Mouse (Mus musculus) frontal cortex, adult 2 months (tissue): ENCODE data around the gene Zfp787. TPM values are rescaled to one million over a fixed set of nuclear protein-coding genes. Genes with fewer than 3 reads are reported as not detected.
A peak's percentile ranks its signal among the peaks of the same experiment; 100 is the strongest.
"Not testable (repeated sequence)": the region's sequence is repeated elsewhere in the genome, so short reads cannot be mapped to it uniquely, and the experiment has no call there.

ENCODE experiments used
- DNase-seq, 2 experiments: peaks; one replicate each; pipeline ENCODE4 v3.0.0; 2022; ENCODE audit warnings: low spot score in 1 of 2; ENCODE audit errors: extremely low spot score in 1 of 2
- polyA plus RNA-seq: library from polyadenylated mRNA; depleted of rRNA; stranded (reverse); fragments of >200 nt; gene quantifications from 2 replicates; pipeline ENCODE4 v1.2.3, GENCODE M21; 2012; rRNA removed

The Zfp787 gene
- polyA plus RNA-seq, result 33.4 and 33.9 TPM in 2 replicates

DNA sequence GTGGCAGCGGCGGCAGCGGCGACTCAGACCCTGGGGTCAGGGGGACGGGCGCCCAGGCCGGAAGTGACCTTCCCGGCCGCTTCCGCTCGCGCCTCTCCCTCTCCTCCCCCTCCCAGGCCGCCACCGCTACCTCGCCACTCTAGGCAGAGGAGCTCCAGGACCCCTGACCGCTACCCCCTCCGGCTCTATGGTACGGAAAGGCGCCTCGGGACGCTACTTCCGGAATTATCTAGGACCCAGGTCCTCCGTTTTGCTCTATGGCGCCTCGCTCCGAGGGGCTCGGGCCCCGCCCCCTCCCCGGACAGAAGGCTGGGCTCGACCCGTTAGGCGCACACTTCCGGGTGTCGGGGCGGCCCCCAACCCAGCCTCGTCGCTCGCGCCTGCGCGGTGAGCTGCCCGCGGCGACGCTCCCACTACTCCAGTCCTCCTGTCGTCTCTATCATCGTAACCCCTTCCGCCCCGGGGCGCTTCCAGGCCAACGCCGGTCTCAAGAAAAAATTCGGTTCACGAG is at the start of gene Zfp787:
TSS of gene Zfp787 (minus strand) at position 97 of the 511 bp plus-strand sequence.
- DNase-seq, result peak; percentile 96 to 97

DNA sequence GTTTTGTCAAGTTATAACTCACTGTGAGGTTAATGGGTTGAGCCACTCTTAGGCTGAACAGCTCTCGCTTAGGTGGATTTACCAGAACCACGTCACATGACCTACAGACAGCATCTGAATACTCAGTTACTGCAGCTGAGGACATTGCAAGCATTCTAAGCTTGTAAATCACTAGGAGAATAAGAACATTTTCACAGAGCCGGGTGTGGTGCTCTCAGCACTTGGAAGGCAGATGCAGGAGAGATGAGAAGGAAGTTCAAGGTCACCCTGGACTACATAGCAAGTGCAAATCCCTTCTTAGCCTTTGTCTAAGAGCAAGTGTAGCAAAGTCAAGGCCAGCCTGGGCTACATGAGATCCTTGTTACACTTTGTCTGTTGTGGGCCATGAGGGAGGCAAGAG is 48.4 kb upstream of the Zfp787 start:
- DNase-seq, result no peak

- DNase-seq, result no peak
These were observed 41.0 kb upstream of the Zfp787 start, which contains the start of gene Galp for GRCm38 (mm10) chr7:6196790-6197189. Gene Galp (plus strand): TSS chr7:6197090.

DNA sequence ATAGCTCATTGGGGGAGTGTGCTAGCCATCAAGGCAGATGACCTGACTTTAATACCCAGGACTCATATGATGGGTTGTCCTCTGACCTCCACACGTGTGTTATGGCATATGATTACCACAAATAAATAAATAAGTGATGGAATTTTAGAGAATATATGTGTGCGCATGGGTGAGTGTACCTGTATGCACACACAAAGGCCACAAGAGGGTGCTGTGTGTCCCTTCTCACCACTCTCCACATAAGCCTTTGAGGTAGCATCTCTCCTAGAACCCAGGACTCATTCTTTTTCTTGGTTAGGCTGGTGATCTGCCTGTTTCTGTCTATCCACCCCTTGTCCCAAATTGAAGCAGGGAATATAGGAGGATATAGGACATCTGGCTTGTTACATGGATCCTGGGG is 40.0 kb upstream of the Zfp787 start:
- DNase-seq, result no peak

DNA sequence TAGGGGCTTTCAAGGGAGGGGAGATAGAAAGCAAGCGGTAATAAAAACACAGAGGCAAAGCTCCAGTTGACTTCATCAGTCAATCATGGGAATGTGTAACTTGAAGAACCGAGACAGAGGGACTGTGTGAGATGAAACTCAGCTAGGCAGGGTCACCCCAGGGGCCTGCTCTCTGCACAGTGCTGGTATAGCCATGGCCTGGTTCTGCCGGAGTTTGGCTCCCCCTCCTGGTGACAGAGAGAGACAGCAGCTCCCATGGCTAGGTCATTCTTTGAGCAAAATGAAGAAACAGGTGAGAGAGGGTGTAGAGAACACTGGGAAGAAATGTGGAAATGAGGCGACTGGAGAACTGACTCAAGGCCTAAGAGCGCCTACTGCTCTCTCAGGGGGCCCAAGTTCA is 38.3 kb upstream of the Zfp787 start:
- peak in 1 of 2 experiments; percentile 76 for DNase-seq

DNA sequence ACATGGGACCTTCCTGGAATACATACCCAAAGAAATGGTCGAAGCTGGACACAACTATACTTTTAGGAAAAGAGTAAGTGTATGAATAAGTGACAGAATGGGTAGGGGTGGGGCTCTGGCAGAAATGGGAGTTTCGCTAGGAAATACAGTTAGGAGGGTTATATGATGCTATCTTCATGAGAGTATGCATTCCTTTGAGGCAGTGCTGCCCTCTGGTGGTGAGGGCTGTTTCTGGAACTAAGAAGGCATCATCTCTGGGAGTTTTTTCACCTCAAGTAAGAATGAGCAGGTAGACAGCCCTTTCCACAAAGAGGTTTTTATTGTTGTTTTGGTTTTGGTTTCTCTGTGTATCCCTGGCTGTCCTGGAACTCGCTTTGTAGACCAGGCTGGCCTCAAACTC is 35.6 kb upstream of the Zfp787 start:
- DNase-seq, result peak; percentile 66 to 93

DNA sequence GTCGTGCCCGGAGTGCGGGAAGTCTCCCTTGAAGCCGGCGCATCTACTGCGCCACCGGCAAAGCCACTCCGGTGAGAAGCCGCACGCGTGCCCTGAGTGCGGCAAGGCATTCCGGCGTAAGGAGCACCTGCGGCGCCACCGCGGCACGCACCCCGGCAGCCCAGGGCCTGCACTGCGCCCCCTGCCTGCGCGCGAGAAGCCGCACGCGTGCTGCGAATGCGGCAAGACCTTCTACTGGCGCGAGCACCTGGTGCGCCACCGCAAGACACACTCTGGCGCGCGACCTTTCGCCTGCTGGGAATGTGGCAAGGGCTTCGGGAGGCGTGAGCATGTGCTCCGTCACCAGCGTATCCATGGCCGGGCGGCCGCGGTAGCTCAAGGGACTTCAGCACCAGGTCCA is 33.7 kb upstream of the Zfp787 start:
- no peak for DNase-seq

DNA sequence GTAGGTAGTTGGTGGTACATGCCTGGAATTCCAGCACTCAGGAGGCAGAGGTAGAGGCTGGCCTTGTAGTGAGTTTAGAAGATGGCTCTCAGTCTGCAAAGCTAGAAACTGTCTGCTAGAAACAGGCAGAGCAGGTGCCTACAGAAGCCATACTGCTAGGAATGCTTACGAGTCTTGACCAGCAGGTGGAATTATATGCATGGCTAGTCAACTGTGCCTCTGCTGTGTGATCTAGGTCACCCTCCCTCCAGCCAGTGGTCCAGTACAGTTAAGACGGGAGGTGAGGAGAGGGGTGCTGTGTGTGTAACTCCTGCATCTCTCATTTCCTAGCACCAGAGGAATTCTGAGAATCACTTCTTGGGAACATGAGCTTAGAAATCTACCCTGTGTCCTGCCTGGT is 31.0 kb upstream of the Zfp787 start:
- DNase-seq, result no peak

DNA sequence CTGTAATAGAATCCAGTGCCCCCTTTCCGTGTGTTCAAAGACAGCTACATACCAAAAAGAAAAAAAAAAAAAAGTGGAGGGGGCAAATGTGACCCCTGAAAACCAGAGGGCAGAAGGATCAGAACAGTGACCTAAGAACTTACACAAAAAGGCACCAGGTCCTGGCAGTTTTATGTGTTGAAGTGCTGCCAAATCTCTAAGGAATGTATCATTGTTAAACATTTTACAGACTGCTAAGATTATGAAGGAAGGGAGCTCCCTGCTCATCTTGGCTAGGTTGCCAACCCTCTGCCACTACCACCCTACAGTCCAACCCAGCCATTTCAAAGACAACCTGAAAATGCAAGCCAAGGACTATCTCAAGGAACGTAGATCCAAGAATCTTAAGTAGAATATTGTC is 30.4 kb upstream of the Zfp787 start:
- DNase-seq, result no peak

DNA sequence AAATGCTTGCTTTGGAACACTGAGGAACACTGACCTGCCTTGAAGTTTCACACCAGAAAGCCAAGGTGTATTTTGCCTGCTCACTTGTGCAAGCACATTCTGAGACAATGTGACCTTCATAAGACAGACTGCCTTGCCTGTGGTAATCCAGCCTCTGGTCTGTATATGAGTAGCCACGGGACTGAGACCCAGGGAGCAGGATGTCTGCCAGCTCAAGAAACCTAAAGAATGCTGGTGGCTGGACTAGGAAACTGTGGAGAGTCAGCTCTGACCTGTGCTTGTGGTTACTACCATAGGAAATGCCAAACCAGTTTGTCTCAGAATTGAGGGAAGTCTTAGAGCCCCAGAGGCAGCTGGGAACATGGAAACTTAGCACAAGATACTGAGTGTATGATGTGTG is 29.6 kb upstream of the Zfp787 start:
- no peak for DNase-seq

GRCm38 (mm10) chr7:6184521-6184920 is 28.7 kb upstream of the Zfp787 start:
- no peak for DNase-seq

GRCm38 (mm10) chr7:6183802-6184201 is 28.0 kb upstream of the Zfp787 start:
- DNase-seq, result no peak

DNA sequence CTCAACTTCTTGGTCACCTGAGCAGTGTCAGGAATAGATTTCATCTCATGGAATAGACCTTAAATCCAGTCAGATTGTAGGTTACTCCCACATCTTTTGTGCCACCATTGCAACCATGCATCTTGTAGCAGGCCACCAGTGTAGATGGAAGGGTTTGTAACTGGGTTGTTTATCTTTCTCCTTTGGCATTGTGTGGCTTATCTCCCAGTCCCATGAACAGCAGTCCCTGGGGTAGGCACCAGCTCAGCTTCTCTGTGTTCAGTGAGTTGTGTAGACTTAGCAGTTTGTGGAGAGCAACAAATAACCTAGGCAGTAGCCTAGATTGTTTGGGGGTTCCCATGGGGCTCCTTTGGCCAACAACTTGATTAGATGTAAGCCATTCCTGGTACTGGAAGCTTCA is 27.1 kb upstream of the Zfp787 start:
- no peak for DNase-seq

GRCm38 (mm10) chr7:6179013-6179412 is 23.2 kb upstream of the Zfp787 start:
- DNase-seq, result no peak

- not testable (repeated sequence) for DNase-seq
These were observed 18.7 kb upstream of the Zfp787 start for GRCm38 (mm10) chr7:6174365-6174987.

DNA sequence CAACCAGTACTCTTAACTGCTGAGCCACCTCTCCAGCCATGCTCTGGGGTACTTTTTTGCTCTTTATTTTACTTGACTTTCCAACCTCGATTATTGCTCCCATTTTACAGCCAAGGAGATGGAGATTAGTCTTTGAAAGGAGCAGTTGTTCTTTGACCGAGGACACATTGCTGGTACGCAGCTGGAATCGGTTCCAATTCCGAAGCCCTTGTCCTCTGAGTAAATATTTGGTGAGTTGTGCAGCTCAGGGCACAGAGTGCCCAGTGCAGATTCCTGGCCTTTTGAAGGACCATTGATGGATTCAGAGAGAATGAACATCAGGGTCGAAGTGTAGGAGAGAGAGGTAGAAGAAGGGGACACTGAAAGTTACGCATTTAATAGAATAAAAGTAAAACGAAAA is 18.1 kb upstream of the Zfp787 start:
- no peak for DNase-seq

- no peak for DNase-seq
These were observed 17.0 kb upstream of the Zfp787 start for GRCm38 (mm10) chr7:6172674-6173244.

- peak; percentile 100 for DNase-seq
These were observed 16.3 kb upstream of the Zfp787 start, which contains the start of gene Zfp444 for GRCm38 (mm10) chr7:6172006-6172649. Gene Zfp444 (plus strand): TSS chr7:6172226.

DNA sequence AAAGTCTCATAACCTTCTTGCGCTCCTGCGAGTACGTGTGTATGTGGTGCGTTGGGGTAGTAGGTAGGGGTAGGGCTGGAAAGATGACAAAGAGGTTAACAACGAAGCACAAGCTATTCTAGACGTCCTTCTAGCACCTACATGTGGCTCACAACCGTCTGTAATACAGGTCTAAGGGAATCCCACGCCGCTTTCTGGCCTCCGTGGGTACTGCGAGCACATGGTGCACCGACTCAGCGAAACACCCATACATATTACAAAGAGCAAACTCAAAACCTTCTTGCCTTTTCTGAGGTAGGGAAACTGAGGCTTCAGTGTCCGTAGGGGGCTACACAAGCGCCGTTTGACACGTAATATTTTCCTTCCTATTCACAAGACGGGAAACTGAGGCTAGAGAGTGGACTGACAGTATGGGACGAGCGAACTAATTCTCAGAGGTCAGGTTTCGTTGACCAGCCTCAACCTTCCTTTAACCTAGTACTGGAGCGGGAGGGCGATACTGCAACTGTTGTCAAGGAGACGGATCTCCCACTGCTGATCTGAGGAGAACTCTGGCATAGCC is 15.7 kb upstream of the Zfp787 start:
- DNase-seq, result peak in 1 of 2 experiments; percentile 70

- peak in 1 of 2 experiments; percentile 42 for DNase-seq
These were observed 15.1 kb upstream of the Zfp787 start for GRCm38 (mm10) chr7:6170871-6171270.

DNA sequence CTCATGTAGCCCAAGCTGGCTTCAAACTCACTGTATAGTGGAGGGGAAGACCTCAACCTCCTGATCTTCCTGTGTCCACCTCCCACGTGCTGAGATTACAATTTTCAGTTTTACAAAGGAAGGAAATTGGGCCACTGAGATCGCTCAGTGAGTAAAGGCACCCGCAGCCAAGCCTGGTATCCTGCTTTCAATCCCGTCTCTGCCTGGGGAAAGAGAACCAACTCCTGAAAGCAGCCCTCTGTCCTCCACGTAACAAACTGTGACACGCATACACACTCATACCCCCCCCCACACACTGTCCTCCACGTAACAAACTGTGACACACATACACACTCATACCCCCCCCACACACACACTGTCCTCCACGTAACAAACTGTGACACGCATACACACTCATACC is 14.6 kb upstream of the Zfp787 start:
- DNase-seq, result no peak
